Mouse (Mus musculus): Measurements from ENCODE around the gene Cerk. TPM values are rescaled to one million over a fixed set of nuclear protein-coding genes. Genes with fewer than 3 reads are reported as not detected.
"Not testable (repeated sequence)": the region's sequence is repeated elsewhere in the genome, so short reads cannot be mapped to it uniquely, and the experiment has no call there.

Gene Cerk
- total RNA-seq, 2 experiments from 2014 or later = 41.6 to 43.0 TPM

GRCm38 (mm10) chr15:86161800-86162199 is 24.1 kb downstream of the Cerk start:
- peak; percentile 68 for TF ChIP-seq CTCF (conservative IDR thresholded peaks at IDR 0.05)
- H3K27ac ChIP-seq; DNase-seq (ENCODE audit: low spot score in 2 of 2); H3K4me3 ChIP-seq: not testable (repeated sequence)

- H3K27ac ChIP-seq = no peak overlapping the region
- H3K4me3 ChIP-seq = no peak overlapping the region
- TF ChIP-seq CTCF (conservative IDR thresholded peaks at IDR 0.05) = no peak
- DNase-seq (ENCODE audit: low spot score in 2 of 2) = no peak
Measured at GRCm38 (mm10) chr15:86160906-86161305, 25.0 kb downstream of the Cerk start.

GRCm38 (mm10) chr15:86159719-86160118 is 26.2 kb downstream of the Cerk start:
- TF ChIP-seq CTCF (conservative IDR thresholded peaks at IDR 0.05) = peak; percentile 57
- no peak for DNase-seq (ENCODE audit: low spot score in 2 of 2)
- no peak overlapping the region for H3K27ac ChIP-seq
- H3K4me3 ChIP-seq = no peak overlapping the region

GRCm38 (mm10) chr15:86159093-86159492 is 26.8 kb downstream of the Cerk start:
- no peak for DNase-seq (ENCODE audit: low spot score in 2 of 2)
- Histone ChIP-seq H3K4me3 (no peak overlapping the region), H3K27ac (no peak overlapping the region)
- TF ChIP-seq CTCF (conservative IDR thresholded peaks at IDR 0.05) = no peak

DNA sequence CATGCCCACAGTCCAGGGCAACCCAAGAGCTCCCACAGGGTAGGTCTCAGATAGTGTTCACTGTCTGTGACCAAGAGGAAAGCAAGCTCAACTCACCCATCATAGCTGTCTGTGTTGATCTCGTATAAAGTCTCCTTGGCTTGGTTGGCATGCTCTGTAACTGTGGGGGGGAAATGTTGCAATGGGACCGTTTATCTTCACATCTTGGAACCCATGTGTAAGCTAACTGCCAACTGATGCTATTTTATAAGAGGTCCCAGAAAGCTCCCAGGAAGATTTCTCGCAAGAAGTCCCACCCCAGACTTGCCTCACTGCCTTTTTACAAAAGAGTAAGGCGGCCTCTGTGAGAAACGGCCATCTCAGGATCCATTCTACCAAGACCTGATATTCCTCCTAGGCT is 29.4 kb downstream of the Cerk start:
- Histone ChIP-seq H3K4me3 (no peak overlapping the region), H3K27ac (no peak overlapping the region)
- no peak for TF ChIP-seq CTCF (conservative IDR thresholded peaks at IDR 0.05)
- DNase-seq (ENCODE audit: low spot score in 2 of 2) = no peak

DNA sequence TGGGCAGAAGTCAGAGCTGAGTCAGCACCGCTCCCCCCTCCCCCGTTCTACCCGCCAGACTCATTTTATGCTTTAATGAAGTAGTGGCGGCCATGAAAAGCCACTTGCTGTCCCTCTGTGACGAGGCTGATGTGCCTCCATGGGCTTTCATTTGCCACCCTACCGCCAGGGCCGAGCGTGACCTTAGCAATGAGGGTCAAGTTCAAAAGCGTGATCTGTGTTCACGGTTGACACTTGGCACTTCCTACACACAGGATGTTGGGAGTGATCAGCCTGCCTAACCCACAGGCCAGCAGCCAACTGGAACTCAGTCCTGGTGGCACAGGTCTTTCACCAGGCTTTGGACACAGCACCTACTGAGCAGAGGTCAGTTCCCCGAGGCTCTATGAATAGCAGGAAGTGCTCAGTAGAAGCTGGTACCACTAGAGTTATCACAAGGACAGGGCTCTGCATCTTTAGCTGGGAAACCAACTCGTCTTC is 32.4 kb downstream of the Cerk start:
- Histone ChIP-seq H3K4me3 (no peak overlapping the region), H3K27ac (no peak overlapping the region)
- no peak for TF ChIP-seq CTCF (conservative IDR thresholded peaks at IDR 0.05)
- no peak for DNase-seq (ENCODE audit: low spot score in 2 of 2)

DNA sequence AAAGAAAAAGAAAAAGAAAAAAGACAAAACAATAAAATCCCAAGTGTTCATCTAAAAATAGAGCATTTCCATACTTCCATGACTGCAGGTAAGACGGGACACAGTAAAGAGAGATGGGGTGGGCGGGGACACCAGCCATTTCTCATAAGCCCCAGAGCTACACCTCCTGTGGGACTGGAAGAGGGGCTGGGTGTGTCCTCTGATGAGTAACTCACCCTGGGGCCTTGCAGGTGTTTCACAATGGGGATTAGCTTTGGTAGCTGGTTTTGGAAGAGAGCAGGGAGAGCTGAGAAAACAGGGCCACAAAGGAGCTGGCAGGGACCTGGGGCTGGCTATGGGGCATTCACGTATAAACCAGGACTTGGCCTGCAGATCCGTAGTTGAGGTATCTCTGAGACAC is 35.3 kb downstream of the Cerk start:
- no peak overlapping the region for H3K4me3 ChIP-seq
- H3K27ac ChIP-seq = no peak overlapping the region
- no peak for DNase-seq (ENCODE audit: low spot score in 2 of 2)
- TF ChIP-seq CTCF (conservative IDR thresholded peaks at IDR 0.05) = no peak

GRCm38 (mm10) chr15:86146922-86147321 is 39.0 kb downstream of the Cerk start:
- H3K27ac ChIP-seq = no peak overlapping the region
- no peak for DNase-seq (ENCODE audit: low spot score in 2 of 2)
- TF ChIP-seq CTCF (conservative IDR thresholded peaks at IDR 0.05) = no peak

GRCm38 (mm10) chr15:86145046-86145445 is 40.9 kb downstream of the Cerk start:
- DNase-seq (ENCODE audit: low spot score in 2 of 2) = no peak
- Histone ChIP-seq H3K4me3 (no peak overlapping the region), H3K27ac (no peak overlapping the region)
- no peak for TF ChIP-seq CTCF (conservative IDR thresholded peaks at IDR 0.05)

More at GRCm38 (mm10) chr15:86146922-86147321, 39.0 kb downstream of the Cerk start:
- H3K4me3 ChIP-seq = no peak overlapping the region

GRCm38 (mm10) chr15:86144577-86144976 is 41.4 kb downstream of the Cerk start:
- no peak for TF ChIP-seq CTCF (conservative IDR thresholded peaks at IDR 0.05)
- Histone ChIP-seq H3K4me3 (no peak overlapping the region), H3K27ac (no peak overlapping the region)
- no peak for DNase-seq (ENCODE audit: low spot score in 2 of 2)

DNA sequence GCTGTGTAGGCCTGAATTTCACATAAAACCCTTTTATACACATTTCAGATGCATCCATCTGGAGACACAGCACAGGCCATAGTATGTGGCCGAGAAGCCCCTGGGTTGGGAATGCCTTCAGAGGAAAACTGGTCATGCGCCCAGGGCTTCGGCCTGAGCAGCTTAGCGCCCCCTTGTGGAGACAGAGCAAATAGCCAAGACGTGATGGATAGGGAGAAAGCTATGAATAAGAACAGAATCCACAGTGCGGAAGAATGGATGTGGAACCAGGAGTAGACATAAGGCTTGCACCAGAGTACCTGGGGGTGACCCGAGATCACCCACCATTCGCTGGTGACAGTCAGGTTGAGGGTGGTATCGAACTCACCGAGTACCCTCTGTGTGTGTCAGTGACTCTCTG is 45.6 kb downstream of the Cerk start:
- peak; percentile 98 for TF ChIP-seq CTCF (conservative IDR thresholded peaks at IDR 0.05)
- H3K4me3 ChIP-seq = no peak overlapping the region
- H3K27ac ChIP-seq = no peak overlapping the region
- peak in 1 of 2 experiments; percentile 68 for DNase-seq (ENCODE audit: low spot score in 2 of 2)

DNA sequence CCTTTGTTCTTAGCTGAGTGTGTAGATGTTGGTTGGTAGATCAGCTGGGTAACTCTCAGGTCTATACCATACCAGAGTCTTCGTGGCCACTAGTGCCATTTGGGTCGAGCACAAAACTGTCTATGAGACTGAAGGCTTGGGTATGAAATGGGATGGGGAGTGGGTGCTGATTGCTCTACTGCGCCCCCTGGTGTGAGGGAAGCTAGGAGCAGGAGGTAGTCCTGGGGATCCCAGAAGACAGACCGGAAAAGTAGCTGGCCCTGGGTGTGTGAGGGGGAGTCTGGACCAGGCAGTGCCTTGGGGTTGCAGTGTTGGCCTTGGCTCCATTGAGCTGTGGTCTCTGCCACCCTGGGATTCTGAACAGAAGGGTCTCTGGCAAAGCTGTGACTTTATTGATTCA is 48.3 kb downstream of the Cerk start:
- peak in 1 of 2 experiments; percentile 48 for DNase-seq (ENCODE audit: low spot score in 2 of 2)

DNA sequence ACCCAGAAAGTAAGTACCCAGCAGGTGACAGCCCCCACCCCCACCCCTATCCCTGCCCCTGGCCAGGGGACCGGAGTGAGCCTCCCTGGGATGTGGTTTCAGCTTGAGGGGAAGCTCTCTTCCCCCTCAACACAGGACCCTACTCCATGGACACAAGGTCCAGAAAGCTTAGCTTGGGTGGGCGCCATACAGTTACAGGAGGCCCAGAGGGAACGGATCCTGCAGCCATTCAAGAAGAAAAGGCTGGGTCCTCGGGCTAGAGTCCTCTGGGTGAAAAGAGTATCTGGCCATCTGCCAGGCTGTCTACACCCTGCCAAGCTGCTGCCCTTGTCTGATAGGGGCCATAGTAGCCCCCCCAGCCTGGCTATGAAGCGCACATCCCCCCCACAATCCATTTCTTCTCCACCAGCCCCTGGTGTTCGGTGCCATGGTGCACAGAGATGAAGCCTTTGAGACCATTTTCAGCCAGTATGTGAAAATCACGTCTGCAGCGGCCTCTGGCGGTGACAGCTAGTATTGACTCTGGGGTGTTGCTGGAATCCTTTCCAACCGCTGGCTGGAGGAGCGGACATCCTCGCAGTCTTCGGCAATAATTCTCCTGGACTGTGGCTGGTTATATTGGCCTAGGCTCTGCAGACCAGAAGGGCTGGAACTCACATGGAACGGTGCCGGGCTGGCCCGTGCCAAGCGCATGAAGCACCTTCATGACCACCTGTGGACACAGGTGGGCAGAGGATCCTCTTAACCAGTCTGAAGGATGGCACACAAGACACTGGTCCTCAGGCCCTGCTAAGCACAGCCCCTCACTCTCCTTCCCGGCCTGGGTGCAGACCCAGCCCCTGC is 50.8 kb downstream of the Cerk start:
- peak; percentile 87 for TF ChIP-seq CTCF (conservative IDR thresholded peaks at IDR 0.05)
- DNase-seq (ENCODE audit: low spot score in 2 of 2) = peak; percentile 77 to 92
- Histone ChIP-seq H3K27ac (no peak overlapping the region), H3K4me3 (no peak overlapping the region)

More for the DNA sequence above, 48.3 kb downstream of the Cerk start:
- no peak overlapping the region for H3K27ac ChIP-seq
- H3K4me3 ChIP-seq = no peak overlapping the region
- peak; percentile 77 for TF ChIP-seq CTCF (conservative IDR thresholded peaks at IDR 0.05)

DNA sequence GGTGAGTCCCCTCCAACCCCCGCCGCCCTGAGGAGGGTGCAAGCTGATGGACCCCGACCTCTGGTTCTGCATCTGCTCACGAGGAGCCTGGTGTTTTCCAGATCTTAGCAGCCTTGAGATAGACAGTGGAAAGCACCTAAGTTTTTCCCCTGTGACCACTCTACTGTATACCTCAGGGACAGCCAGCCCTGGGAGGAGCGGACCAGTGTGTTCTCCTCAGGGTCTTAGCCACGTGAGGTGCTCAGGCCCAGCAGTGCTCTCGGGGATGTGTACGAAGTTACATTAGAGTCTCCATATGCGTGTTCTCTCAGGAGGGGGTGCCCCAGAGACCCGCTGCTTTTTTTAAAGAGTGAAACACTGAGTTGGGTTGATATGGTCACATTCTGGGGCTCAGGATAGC is 55.3 kb downstream of the Cerk start:
- Histone ChIP-seq H3K4me3 (no peak overlapping the region), H3K27ac (no peak overlapping the region)
- TF ChIP-seq CTCF (conservative IDR thresholded peaks at IDR 0.05) = no peak
- no peak for DNase-seq (ENCODE audit: low spot score in 2 of 2)
